Mouse (Mus musculus): ENCODE measurements around the gene Gkn1.

Gene Gkn1

GRCm38 (mm10) chr6:87323381-87323780, 27.4 kb downstream of the Gkn1 start:
- DNase-seq (ENCODE audit: low read depth, low spot score), result no peak

DNA sequence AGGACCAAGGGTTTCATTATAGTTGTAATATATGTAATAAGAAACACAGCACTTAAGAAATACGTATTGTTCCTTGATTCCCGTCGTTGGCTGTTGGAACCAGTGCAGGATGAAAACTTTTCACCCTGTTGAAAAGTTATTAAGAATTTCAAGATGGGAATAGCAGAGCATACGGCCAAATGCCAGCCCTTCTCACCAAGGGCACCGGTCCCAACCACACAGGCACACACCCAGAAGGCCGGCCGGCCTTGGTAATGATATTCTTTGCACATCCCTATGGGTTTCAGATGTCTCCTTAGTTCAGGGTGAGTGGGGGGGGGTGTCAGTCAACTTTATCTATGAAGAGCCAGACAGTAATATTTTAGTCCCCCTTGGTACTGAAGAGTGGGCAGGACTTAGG, 32.1 kb downstream of the Gkn1 start:
- DNase-seq (ENCODE audit: low read depth, low spot score), result no peak

DNA sequence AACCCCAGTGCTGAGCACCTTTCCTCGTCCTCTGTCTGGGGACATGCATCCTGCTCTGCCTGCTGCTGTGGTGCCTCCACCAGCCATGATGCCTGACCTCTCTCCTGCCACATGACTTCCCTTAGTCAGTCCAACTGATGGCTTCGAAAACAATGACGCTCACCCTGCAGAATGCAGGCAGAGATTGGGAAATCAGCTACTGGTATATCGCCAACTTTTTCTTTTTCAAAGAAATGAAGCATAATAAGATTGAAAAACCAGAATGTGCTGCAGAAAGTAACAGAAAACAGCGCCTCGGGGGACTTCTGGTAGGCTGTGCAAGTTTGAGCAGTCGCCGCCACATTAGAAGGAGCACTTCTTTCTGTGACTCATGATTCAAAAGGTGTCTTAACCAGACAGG, 33.8 kb downstream of the Gkn1 start:
- no peak for DNase-seq (ENCODE audit: low read depth, low spot score)

DNA sequence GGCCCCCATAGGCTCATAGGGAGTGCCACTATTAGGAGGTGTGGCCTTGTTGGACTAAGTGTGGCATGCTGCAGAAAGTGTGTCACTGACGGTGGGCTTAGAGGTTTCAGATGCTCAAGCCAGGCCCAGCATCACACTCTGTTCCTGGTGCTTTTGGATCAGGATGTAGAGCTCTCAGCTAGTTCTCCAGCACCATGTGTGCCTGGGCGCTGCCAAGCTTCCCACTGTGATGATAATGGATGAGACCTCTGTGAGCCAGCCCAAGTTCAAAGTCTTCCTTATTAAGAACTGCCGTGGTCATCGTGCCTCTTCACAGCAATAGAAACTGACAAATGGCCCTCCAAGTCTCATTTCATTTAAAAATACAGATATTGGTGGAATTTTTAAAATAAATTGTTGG, 38.0 kb downstream of the Gkn1 start:
- no peak for DNase-seq (ENCODE audit: low read depth, low spot score)

GRCm38 (mm10) chr6:87304486-87304885, 46.3 kb downstream of the Gkn1 start:
- DNase-seq (ENCODE audit: low read depth, low spot score), result no peak

- DNase-seq (ENCODE audit: low read depth, low spot score), result no peak
Measured at GRCm38 (mm10) chr6:87302746-87303145, 48.0 kb downstream of the Gkn1 start.

- DNase-seq (ENCODE audit: low read depth, low spot score), result no peak
Measured at GRCm38 (mm10) chr6:87301991-87302390, 48.8 kb downstream of the Gkn1 start.
